Mouse (Mus musculus) MEL (cell line): ENCODE data around the gene Stx18. TPM values are rescaled to one million over a fixed set of nuclear protein-coding genes. Genes with fewer than 3 reads are reported as not detected.

ENCODE experiments used
- DNase-seq: peaks from one replicate; pipeline ENCODE4 v3.0.0; 2011; ENCODE audit warnings: low read depth, low spot score
- H3K27ac ChIP-seq: 2 replicates; pipeline ENCODE4 v1.5.1; 2012; ENCODE audit warnings: low read depth, mild to moderate bottlenecking, control low read depth, low read length, moderate library complexity; ENCODE audit not compliant: control insufficient read depth
- H3K27me3 ChIP-seq, 2 experiments: fragments of 150-350 bp in 1 of 2; sonication (generic) in 1 of 2; 2 replicates each; pipeline ENCODE4 v1.6.1; 2012; ENCODE audit warnings: low read length in 2 of 2, mild to moderate bottlenecking in 2 of 2, improper control_type of control experiment in 1 of 2, moderate library complexity in 1 of 2; ENCODE audit not compliant: insufficient read depth in 2 of 2, control insufficient read depth in 1 of 2
- H3K36me3 ChIP-seq, 2 experiments: 2 replicates each; pipeline ENCODE4 v1.6.1; 2012 to 2014; ENCODE audit warnings: low read length in 2 of 2, improper control_type of control experiment in 1 of 2, inconsistent platforms in 1 of 2, mild to moderate bottlenecking in 1 of 2; ENCODE audit not compliant: insufficient read depth in 2 of 2, control insufficient read depth in 1 of 2
- H3K4me1 ChIP-seq, 2 experiments: fragments of 150-350 bp in 1 of 2; sonication (generic) in 1 of 2; 2 replicates each; pipeline ENCODE4 v1.6.1; 2012; ENCODE audit warnings: low read length in 2 of 2, improper control_type of control experiment in 1 of 2, mild to moderate bottlenecking in 1 of 2; ENCODE audit not compliant: insufficient read depth in 2 of 2, control insufficient read depth in 1 of 2
- H3K4me3 ChIP-seq, 2 experiments: fragments of 150-350 bp in 1 of 2; sonication (generic) in 1 of 2; 2 replicates each; pipeline ENCODE4 v1.5.1; 2012; ENCODE audit warnings: low read depth in 2 of 2, low read length in 2 of 2, mild to moderate bottlenecking in 2 of 2, moderate library complexity in 2 of 2, control low read depth in 1 of 2, improper control_type of control experiment in 1 of 2; ENCODE audit not compliant: control insufficient read depth in 1 of 2, insufficient read depth in 1 of 2
- H3K79me2 ChIP-seq: 2 replicates; pipeline ENCODE4 v1.6.1; 2012; ENCODE audit warnings: mild to moderate bottlenecking, low read length, moderate library complexity; ENCODE audit not compliant: control insufficient read depth, poor library complexity, insufficient read depth
- H3K9ac ChIP-seq: 2 replicates; pipeline ENCODE4 v1.6.1; 2012; ENCODE audit warnings: low read depth, mild to moderate bottlenecking, control low read depth, low read length, moderate library complexity; ENCODE audit not compliant: control insufficient read depth, poor library complexity, severe bottlenecking
- H3K9me3 ChIP-seq: fragments of 150-350 bp; sonication (generic); replicated peaks from 2 replicates; pipeline ENCODE4 v1.6.1; 2012; ENCODE audit warnings: mild to moderate bottlenecking, low read length, improper control_type of control experiment, moderate library complexity; ENCODE audit not compliant: insufficient read depth
- CHD1 ChIP-seq: IDR thresholded peaks from 2 replicates; pipeline ENCODE4 v1.6.1; 2012; ENCODE audit warnings: low read depth, mild to moderate bottlenecking, inconsistent platforms, low read length, improper control_type of control experiment
- CHD2 ChIP-seq: IDR thresholded peaks from 2 replicates; pipeline ENCODE4 v1.6.1; 2011; ENCODE audit warnings: low read length, improper control_type of control experiment
- E2F4 ChIP-seq: IDR thresholded peaks from 2 replicates; pipeline ENCODE4 v1.6.1; 2011; ENCODE audit warnings: low read depth, low read length, improper control_type of control experiment, borderline replicate concordance
- ELF1 ChIP-seq: IDR thresholded peaks from 2 replicates; pipeline ENCODE4 v1.6.1; 2014; ENCODE audit warnings: low read depth, mild to moderate bottlenecking, inconsistent platforms, low read length, improper control_type of control experiment, moderate library complexity
- EP300 ChIP-seq, 2 experiments: IDR thresholded peaks; 2 replicates each; pipeline ENCODE4 v1.6.1; 2011; ENCODE audit warnings: improper control_type of control experiment in 2 of 2, low read length in 2 of 2, low read depth in 1 of 2, mild to moderate bottlenecking in 1 of 2
- GATA1 ChIP-seq: IDR thresholded peaks from 2 replicates; pipeline ENCODE4 v1.6.1; 2011; ENCODE audit warnings: low read depth, low read length, improper control_type of control experiment
- JUND ChIP-seq: IDR thresholded peaks from 2 replicates; pipeline ENCODE4 v1.6.1; 2011; ENCODE audit warnings: low read depth, mild to moderate bottlenecking, improper control_type of control experiment, low read length
- MAFK ChIP-seq: IDR thresholded peaks from 2 replicates; pipeline ENCODE4 v1.6.1; 2011; ENCODE audit warnings: low read depth, mild to moderate bottlenecking, low read length, improper control_type of control experiment, borderline replicate concordance
- MAX ChIP-seq: IDR thresholded peaks from 2 replicates; pipeline ENCODE4 v1.6.1; 2011; ENCODE audit warnings: low read length, improper control_type of control experiment
- MAZ ChIP-seq: IDR thresholded peaks from 2 replicates; pipeline ENCODE4 v1.6.1; 2012; ENCODE audit warnings: low read depth, mild to moderate bottlenecking, inconsistent platforms, low read length, improper control_type of control experiment
- MYB ChIP-seq: IDR thresholded peaks from 2 replicates; pipeline ENCODE4 v1.6.1; 2011; ENCODE audit warnings: mild to moderate bottlenecking, low read depth, low read length, improper control_type of control experiment
- MYC ChIP-seq: IDR thresholded peaks from 2 replicates; pipeline ENCODE4 v1.6.1; 2011; ENCODE audit warnings: low read depth, mild to moderate bottlenecking, low read length, improper control_type of control experiment, moderate library complexity
- NELFE ChIP-seq: IDR thresholded peaks from 2 replicates; pipeline ENCODE4 v1.6.1; 2011; ENCODE audit warnings: low read depth, low read length, improper control_type of control experiment
- NRF1 ChIP-seq: IDR thresholded peaks from 2 replicates; pipeline ENCODE4 v1.6.1; 2014; ENCODE audit warnings: low read depth, mild to moderate bottlenecking, inconsistent platforms, low read length, improper control_type of control experiment, moderate library complexity; ENCODE audit not compliant: poor library complexity, insufficient read depth, severe bottlenecking
- POLR2AphosphoS2 ChIP-seq: IDR thresholded peaks from 2 replicates; pipeline ENCODE4 v1.6.1; 2011; ENCODE audit warnings: low read length, improper control_type of control experiment
- POLR2AphosphoS5 ChIP-seq: IDR thresholded peaks from 2 replicates; pipeline ENCODE4 v1.6.1; 2012; ENCODE audit warnings: low read depth, borderline replicate concordance, mild to moderate bottlenecking, inconsistent platforms, low read length, moderate library complexity, mixed read lengths
- RCOR1 ChIP-seq: IDR thresholded peaks from 2 replicates; pipeline ENCODE4 v1.6.1; 2012; ENCODE audit warnings: low read depth, mild to moderate bottlenecking, inconsistent platforms, low read length, improper control_type of control experiment
- SIN3A ChIP-seq: IDR thresholded peaks from 2 replicates; pipeline ENCODE4 v1.6.1; 2012; ENCODE audit warnings: low read length, improper control_type of control experiment, inconsistent platforms
- SMC3 ChIP-seq: IDR thresholded peaks from 2 replicates; pipeline ENCODE4 v1.6.1; 2011; ENCODE audit warnings: low read depth, low read length, improper control_type of control experiment
- TCF12 ChIP-seq: IDR thresholded peaks from 2 replicates; pipeline ENCODE4 v1.6.1; 2014; ENCODE audit warnings: low read depth, mild to moderate bottlenecking, inconsistent platforms, low read length, improper control_type of control experiment, moderate library complexity
- USF1 ChIP-seq: IDR thresholded peaks from 2 replicates; pipeline ENCODE4 v1.6.1; 2014; ENCODE audit warnings: low read depth, mild to moderate bottlenecking, inconsistent platforms, low read length, improper control_type of control experiment, moderate library complexity
- USF2 ChIP-seq, 2 experiments: IDR thresholded peaks; 2 replicates each; pipeline ENCODE4 v1.6.1; 2011 to 2012; ENCODE audit warnings: improper control_type of control experiment in 2 of 2, low read length in 2 of 2, borderline replicate concordance in 1 of 2, inconsistent platforms in 1 of 2, low read depth in 1 of 2, mild to moderate bottlenecking in 1 of 2; ENCODE audit not compliant: insufficient read depth in 1 of 2
- ZC3H11A ChIP-seq: IDR thresholded peaks from 2 replicates; pipeline ENCODE4 v1.6.1; 2012; ENCODE audit warnings: low read depth, mild to moderate bottlenecking, inconsistent platforms, low read length, improper control_type of control experiment
- ZKSCAN1 ChIP-seq: IDR thresholded peaks from 2 replicates; pipeline ENCODE4 v1.6.1; 2012; ENCODE audit warnings: low read depth, mild to moderate bottlenecking, inconsistent platforms, low read length, improper control_type of control experiment, moderate library complexity
- polyA plus RNA-seq, 2 experiments: library from polyadenylated mRNA; stranded (reverse) in 1 of 2; unstranded in 1 of 2; fragments of >175 nt in 1 of 2; fragments of >200 nt in 1 of 2; gene quantifications; 2 replicates each; pipeline versions ENCODE4 v1.2.1 to v1.2.4; 2012; ENCODE audit warnings: low replicate concordance in 2 of 2, low read depth in 1 of 2; ENCODE audit not compliant: insufficient read length in 2 of 2, insufficient read depth in 1 of 2, missing spikeins in 1 of 2
- total RNA-seq: library from RNA; depleted of rRNA; stranded (reverse); fragments of 300-350 nt; gene quantifications from 2 replicates; pipeline ENCODE4 v1.2.3, GENCODE M21; 2012

Stx18 gene
- total and polyA plus RNA-seq, 3 experiments, result 44.0 to 44.4 TPM; not detected in 1

- TF ChIP-seq SMC3, result no peak
- TF ChIP-seq MAFK, result no peak
- TF ChIP-seq TCF12, result peak; percentile 72
- TF ChIP-seq USF2 (IDR thresholded peaks at IDR 0.05; ENCODE audit: borderline replicate concordance in 1 of 2, insufficient read depth in 1 of 2, low read depth in 1 of 2, low read length in 2 of 2), result no peak
These were observed at the start of gene Stx18 (continued) for GRCm38 (mm10) chr5:38038710-38039592.

GRCm38 (mm10) chr5:37992346-37992745 lies 46.2 kb upstream of the Stx18 start:
- Histone ChIP-seq H3K27me3 (no peaks in the 10 kb centered on the region), H3K9me3 (no peaks in the 10 kb centered on the region), H3K36me3 (no peaks in the 10 kb centered on the region), H3K4me3 (no peak overlapping the region), H3K27ac (no peak overlapping the region), H3K4me1 (no peaks in the 10 kb centered on the region), H3K79me2 (no peaks in the 10 kb centered on the region), H3K9ac (no peak overlapping the region)
- TF ChIP-seq EP300 (IDR thresholded peaks at IDR 0.05; ENCODE audit: low read depth in 1 of 2, low read length in 2 of 2) (no peak), E2F4 (no peak), CHD1 (no peak), ELF1 (no peak), JUND (no peak), NRF1 (no peak), USF1 (no peak), SIN3A (no peak), MAZ (no peak), POLR2AphosphoS5 (no peak), ZKSCAN1 (no peak), RCOR1 (no peak), MYB (no peak), MAX (no peak), POLR2AphosphoS2 (no peak), CHD2 (no peak), NELFE (no peak), MYC (no peak), ZC3H11A (no peak), GATA1 (no peak)
- no peak for DNase-seq
